Mouse (Mus musculus) retina, postnatal 1 day (tissue): Measurements from ENCODE around the gene Zfp526.

Experiments
- DNase-seq: peaks from one replicate; pipeline ENCODE4 v3.0.0-alpha.2; 2012

The Zfp526 gene

GRCm38 (mm10) chr7:25269029-25269428 is 47.8 kb downstream of the Zfp526 start:
- no peak for DNase-seq

- no peak for DNase-seq
Measured at GRCm38 (mm10) chr7:25269545-25270271, 48.5 kb downstream of the Zfp526 start.

GRCm38 (mm10) chr7:25270652-25271633 is 49.7 kb downstream of the Zfp526 start:
- no peak for DNase-seq

GRCm38 (mm10) chr7:25271651-25272444 is 50.6 kb downstream of the Zfp526 start:
- DNase-seq = no peak

- no peak for DNase-seq
Measured at GRCm38 (mm10) chr7:25272445-25273258, 51.4 kb downstream of the Zfp526 start.

- DNase-seq = no peak
Measured at GRCm38 (mm10) chr7:25273259-25274241, 52.3 kb downstream of the Zfp526 start.

- DNase-seq = no peak
Measured at GRCm38 (mm10) chr7:25274571-25274970, 53.3 kb downstream of the Zfp526 start.

GRCm38 (mm10) chr7:25274996-25275395 is 53.8 kb downstream of the Zfp526 start:
- DNase-seq = no peak

- DNase-seq = no peak
Measured at GRCm38 (mm10) chr7:25275555-25276298, 54.5 kb downstream of the Zfp526 start.
